Mouse (Mus musculus) heart, postnatal 10 days (tissue): ENCODE results near the gene Rad17. TPM values are rescaled to one million over a fixed set of nuclear protein-coding genes. Genes with fewer than 3 reads are reported as not detected.

Experiments used
- DNase-seq, 2 experiments: peaks; one replicate each; pipeline ENCODE4 v3.0.0; 2021
- intact Hi-C: fragments of 180-260 bp; cut with DNase I; formaldehyde crosslinking; loops from one replicate; pipeline ENCODE4 v1.15.1; 2025
- total RNA-seq, 2 experiments: library from RNA; stranded (reverse); gene quantifications; 2 replicates each; pipeline ENCODE4 v1.2.3; 2021

Rad17 gene
- total RNA-seq, 2 experiments from 2014 or later = 19.9 to 20.2 TPM

DNA sequence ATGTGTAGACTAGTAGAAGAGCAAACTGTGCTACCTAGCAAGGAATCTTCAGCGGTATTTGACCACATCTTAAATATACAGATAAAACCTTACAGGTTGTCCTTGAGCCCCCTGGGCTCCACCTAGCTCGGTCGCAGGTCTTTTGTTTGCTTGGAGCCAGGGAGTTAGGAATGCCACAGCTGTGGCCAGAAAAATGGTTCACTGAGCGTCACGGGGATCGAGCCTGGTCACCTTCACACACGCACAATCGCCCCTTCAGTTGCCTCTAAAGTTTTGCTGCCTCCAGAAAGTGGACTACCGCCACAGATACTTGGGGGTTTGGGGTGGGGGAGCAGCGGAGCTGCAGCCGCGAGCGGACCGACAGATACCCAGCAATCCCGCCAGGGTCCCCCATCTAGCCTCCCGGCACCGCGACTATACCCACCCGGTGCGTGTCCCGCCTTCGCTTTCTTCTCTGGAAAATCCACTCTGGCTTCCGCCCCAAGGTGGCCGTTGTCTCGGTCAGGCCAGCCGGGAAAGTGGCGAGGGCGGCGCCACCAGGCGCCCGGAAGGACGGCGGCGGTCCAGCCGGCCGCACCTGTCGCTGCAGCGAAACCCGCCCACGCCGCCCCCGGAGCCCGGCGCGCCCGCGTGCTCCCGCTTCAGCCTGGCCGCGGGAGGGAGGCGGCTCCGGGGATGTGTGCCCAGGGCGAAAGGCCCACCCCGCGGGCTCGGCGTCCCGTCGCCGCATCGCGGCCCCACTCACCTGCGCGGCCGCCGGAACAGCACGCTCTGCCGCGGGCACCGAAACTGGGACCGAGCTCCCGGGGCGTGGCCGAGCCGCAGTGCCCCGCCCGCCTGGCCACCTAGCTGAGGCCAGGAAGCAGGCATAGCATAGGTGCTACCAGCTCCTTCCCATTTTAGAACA lies 34.4 kb downstream of the Rad17 start, which contains the start of gene Marveld2:
Marveld2 (minus strand) TSS at position 791 of the 907 bp plus-strand sequence.
- peak; percentile 31 to 43 for DNase-seq

DNA sequence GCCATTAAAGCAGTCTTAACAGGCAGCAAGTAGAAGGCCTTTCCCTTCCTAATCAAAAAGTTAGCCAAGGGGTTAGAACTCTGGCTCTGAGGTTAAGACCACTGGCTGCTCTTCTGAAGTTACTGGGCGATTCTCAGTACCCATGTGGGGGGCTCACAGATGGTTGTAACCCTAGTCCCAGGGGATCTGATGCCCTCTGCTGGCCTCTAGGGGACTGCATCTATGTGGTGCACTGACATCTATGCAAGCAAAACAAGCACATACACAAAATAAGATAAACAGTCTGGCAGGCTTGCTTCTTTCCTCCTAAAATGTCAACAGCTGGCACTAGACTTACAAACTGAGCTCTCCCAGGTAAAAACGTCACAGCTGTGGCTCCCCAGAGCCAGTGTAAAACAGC lies 37.9 kb downstream of the Rad17 start:
- DNase-seq = no peak
- intact Hi-C loops = no loop called here

More for the DNA sequence above, 34.4 kb downstream of the Rad17 start, which contains the start of gene Marveld2:
- intact Hi-C loops = loop anchor here (5.0 kb wide), 1 partner anchor 124 kb away; the partner anchor contains the start of gene Gtf2h2

GRCm38 (mm10) chr13:100612251-100612650 lies 38.6 kb downstream of the Rad17 start:
- no peak for DNase-seq
- intact Hi-C loops = no loop called here

DNA sequence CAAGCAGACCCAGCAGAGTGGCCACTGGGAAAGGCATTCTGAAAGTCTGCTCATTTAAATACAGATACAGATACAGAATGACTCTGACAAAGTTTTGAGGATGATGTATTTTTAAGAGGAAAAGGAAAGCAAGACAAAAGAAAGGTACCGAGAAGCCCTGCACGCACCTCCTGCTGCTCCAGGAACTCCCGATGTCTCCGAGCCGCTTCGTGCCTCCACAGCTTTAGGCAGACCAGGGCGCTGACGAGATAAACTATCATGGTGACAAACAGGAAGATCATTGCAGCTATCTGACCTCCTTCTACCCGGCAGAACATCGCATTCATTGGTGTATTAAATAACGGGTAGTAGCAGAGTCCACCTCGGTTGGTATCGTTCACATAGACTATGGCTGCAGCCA lies 39.6 kb downstream of the Rad17 start:
- intact Hi-C loops = no loop called here
- no peak for DNase-seq

DNA sequence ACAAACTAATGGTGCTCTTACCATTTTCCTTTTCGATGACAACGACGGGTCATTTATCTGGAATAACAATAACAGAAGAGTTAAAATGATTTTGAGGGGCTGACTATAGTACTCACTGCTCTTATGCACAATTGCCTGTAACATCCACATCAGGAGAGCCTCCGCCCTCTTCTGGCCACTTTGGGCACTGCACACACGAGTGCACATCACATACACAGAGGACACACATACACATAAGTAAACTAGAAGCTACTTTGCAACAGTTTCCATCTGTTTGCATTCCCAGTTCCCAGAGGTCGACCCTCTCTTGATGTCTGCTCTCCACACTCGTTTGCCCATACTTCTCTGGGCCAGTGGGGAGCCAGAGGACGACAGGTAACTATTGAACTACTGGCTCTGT lies 43.1 kb downstream of the Rad17 start:
- no peak for DNase-seq
- intact Hi-C loops = no loop called here

DNA sequence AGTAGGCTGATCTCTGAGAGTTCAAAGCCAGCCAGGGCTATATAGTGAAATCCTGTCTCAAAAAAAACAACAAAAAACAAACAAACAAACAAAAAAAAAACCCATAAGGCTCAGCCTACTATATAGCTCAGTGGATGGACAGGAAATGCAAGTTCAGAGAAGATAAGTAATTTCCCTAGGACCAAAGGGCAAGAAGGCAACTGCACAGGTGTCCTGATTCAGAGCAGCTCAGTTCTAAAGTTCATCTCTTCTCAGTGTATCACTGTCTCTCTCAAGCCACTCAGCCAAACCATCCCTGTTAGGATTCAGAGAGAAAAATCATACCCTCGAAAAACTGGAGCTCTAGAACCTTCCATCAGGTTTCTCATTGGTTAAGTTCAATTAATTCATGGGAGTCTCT lies 45.0 kb downstream of the Rad17 start:
- intact Hi-C loops = no loop called here
- no peak for DNase-seq

- DNase-seq = no peak
- intact Hi-C loops = no loop called here
Measured at GRCm38 (mm10) chr13:100603738-100604095, 47.1 kb downstream of the Rad17 start.

- DNase-seq = no peak
- intact Hi-C loops = no loop called here
Measured at GRCm38 (mm10) chr13:100603031-100603737, 47.7 kb downstream of the Rad17 start.

DNA sequence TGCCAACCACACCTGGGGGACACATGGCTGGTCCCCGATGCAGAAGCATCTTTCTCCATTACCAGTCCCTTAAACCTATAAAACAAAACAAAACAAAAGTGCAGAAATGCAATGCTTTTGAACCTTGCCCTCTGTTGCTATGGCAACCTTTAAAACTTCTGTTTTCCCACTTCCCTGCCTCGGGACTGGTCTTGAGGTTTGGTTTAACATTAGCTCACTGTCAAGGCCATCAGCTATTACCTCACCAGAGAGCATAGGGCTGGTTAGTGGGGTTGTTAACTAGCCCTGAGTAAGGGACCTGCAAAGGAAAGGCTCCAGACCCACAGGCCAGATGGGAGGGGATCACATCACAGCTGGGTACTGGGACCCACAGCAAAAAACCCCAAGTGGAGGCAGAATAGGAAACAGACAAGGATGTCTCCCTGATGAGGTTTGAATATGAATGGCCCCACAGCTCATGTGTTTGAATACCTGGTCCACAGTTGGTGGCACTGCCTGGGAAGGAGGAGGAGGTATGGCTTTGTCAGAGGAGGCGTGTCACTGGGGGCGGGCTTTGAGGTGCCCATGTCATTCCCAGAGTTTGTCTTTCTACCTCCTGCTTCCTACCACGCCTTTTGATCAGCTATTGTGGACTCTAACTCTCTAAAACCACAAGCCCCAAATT lies 48.5 kb downstream of the Rad17 start:
- no peak for DNase-seq
- intact Hi-C loops = no loop called here

- intact Hi-C loops = no loop called here
- peak in 1 of 2 experiments; percentile 14 for DNase-seq
Measured at GRCm38 (mm10) chr13:100601034-100601433, 49.8 kb downstream of the Rad17 start.

DNA sequence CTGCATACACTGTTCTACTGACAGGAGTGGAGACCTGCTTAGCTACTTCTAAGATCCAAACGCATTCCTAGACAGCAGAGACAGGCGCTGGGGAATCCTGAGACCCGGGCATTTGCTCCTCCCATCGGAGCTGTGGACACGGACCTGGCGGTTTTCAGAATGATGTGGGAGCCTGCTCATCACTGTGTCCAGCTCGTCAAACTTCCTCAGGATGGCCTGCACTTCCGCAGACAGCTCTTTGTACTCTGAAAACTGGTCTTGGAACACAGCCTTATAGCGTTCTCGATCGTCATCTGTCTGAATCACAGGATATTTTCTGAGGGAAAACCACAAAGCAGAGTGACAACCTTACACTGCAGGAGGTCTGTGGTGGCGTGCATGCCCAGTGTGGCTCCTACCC lies 50.5 kb downstream of the Rad17 start:
- intact Hi-C loops = no loop called here
- DNase-seq = peak in 1 of 2 experiments; percentile 21

GRCm38 (mm10) chr13:100597284-100597683 lies 53.6 kb downstream of the Rad17 start:
- intact Hi-C loops = loop anchor here (5.0 kb wide), 1 partner anchor 105 kb away; the partner anchor contains the start of gene Gtf2h2
- DNase-seq = no peak

DNA sequence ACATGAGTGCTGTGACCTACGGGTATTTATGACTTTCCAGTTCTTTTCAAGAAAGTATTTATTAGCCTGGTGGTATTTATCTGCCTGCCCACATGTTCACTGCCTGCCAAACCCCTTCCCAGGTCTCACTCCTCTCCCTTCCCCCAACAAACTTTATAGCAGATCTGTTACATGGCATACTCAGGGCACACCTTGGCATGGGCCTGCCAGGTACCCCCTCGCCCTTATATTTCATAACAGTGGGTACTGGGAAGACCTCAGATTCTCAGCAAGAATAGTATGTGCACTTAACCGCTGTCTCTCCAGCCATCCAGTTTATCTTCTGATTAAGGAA lies 55.3 kb downstream of the Rad17 start:
- DNase-seq = no peak
- intact Hi-C loops = loop anchor here (5.0 kb wide), 1 partner anchor 103 kb away; the partner anchor contains the start of gene Gtf2h2

- intact Hi-C loops = loop anchor here (5.0 kb wide), 1 partner anchor 103 kb away; the partner anchor contains the start of gene Gtf2h2
- DNase-seq = no peak
Measured at GRCm38 (mm10) chr13:100594838-100595551, 55.9 kb downstream of the Rad17 start.

GRCm38 (mm10) chr13:100594041-100594792 lies 56.6 kb downstream of the Rad17 start:
- peak; percentile 24 to 34 for DNase-seq
- intact Hi-C loops = no loop called here

GRCm38 (mm10) chr13:100588646-100589045 lies 62.2 kb downstream of the Rad17 start:
- DNase-seq = no peak
- intact Hi-C loops = no loop called here

DNA sequence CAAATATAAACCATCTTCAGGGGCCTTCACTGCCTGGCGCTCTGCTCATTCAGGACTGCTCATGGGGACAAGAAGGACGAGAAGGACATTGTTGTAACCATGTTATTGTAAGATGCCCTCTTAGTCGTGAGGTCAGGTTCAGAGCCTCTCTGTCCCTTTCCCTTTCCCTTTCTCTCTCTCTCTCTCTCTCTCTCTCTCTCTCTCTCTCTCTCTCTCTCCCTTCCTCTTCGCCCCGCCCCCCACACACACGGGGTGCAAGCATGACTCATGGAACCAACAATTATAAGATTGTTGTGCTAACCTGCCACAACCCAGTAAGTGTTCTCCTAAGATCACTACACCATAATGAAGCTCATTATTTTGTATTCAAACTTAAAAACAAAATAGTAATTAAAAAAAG lies 68.7 kb downstream of the Rad17 start:
- no peak for DNase-seq
- intact Hi-C loops = no loop called here

DNA sequence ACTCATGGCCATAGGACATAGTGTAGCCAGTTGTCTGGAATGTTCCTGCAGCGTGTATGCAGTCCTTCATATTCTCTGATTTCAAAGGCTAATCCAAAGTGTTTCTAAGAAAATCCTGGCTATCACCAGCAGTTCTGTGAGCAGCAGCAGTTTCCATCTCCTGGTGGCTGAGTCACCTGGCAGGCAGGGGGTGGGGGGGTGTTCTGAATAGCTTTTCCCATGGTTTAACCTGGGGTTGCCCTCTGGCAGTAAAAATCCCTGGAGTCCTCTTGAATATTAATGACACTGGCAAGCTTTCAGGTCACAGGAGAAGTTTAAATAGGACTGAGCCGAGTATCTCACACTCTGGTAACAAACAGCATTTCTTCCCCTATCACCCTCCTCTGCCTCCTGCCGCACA lies 69.2 kb downstream of the Rad17 start:
- peak; percentile 39 to 46 for DNase-seq
- intact Hi-C loops = no loop called here

DNA sequence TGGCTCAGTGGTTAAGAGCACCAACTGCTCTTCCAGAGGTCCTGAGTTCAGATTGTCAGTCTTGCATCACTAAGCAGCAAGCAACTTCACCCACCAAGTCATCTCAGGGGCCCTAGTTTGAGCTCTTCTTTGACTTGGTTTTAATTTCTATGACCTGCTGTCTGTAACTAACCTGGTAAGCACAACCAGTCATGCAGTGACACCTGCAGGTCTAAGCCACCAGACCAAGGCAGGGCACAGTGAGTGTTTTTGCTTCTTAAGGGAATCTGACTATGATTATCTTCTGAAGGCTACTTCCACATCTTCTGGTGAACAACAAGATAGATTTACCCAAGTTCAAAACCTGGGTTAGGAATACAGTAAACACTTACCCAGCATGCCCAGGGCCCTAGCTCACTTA lies 70.9 kb downstream of the Rad17 start:
- no peak for DNase-seq
- intact Hi-C loops = no loop called here

DNA sequence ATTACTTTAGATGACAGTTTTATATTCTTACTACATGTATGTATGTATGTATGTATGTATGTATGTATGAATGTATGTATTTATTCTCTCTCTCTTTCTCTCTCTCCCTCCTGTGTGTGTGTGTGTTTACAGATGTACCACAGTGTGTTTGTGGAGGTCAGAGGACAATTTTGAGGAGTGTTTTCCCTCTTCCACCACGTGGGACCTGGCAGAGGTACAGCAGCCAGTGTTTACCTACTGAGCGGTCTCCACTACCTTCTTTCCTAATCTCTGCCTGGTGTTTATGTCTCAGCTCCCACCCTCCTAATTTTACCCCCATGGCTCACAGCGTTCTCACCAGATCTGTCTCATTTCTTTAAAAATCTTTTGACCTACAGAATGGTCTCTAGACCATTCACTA lies 71.6 kb downstream of the Rad17 start:
- no peak for DNase-seq
- intact Hi-C loops = no loop called here
